Mouse (Mus musculus) erythroblast, adult 5-6 weeks (primary cell): ENCODE results near the gene Pdzrn3. TPM values are rescaled to one million over a fixed set of nuclear protein-coding genes. Genes with fewer than 3 reads are reported as not detected.

Source experiments
- ATAC-seq: replicated peaks from 2 replicates; pipeline ENCODE4 v1.8.0; 2016; ENCODE audit warnings: moderate number of reproducible peaks, mild to moderate bottlenecking, moderate TSS enrichment, inconsistent platforms; ENCODE audit not compliant: poor library complexity, low FRiP score, severe bottlenecking
- total RNA-seq, 2 experiments: library from RNA; stranded (forward) in 1 of 2; stranded (reverse) in 1 of 2; fragments of 150-400 nt in 1 of 2; fragments of 200-764, 138-1000 nt in 1 of 2; gene quantifications; 2 replicates each; pipeline versions ENCODE4 v1.2.3 to v1.2.4; 2015 to 2017; ENCODE audit warnings: low replicate concordance in 2 of 2

Pdzrn3 gene
- total RNA-seq (2015; ENCODE audit: low replicate concordance) (not detected in 2 replicates), total RNA-seq (2017; ENCODE audit: low replicate concordance) (not detected in 2 replicates)

DNA sequence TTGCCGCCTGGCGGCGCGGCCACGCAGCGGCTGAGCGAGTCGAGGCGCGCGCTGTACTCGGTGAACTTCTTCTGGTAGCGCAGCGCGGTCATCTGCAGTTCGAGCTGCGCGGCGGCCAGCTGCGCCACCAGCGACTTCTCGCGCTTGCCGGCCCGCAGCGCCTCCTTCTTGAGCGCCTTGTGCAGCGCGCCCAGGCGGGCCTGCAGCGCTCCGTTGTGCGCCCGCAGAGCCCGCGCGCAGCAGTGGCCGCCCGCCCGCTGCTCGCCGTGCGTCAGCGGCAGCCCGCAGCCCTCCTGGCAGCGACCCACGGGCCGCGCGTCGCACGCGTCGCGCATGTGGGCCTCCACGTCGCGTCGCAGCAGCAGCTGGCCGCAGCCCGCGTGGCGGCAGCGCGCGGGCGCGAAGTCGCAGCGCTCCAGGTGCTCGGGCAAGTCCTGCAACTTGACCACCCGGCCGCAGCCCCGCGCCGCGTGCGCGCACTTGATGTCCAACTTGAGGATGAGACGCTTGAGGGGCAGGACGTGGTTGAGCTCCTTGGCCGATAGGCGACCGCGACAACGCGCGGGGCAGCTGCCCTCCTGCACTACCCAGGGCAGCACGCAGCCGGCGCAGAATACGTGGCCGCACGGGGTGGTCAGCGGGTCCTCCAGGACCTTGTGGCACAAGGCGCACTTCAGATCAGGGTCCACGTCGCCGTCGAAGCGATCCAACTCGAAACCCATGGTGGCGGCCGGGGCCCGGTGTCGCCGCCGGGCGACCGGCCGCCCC, at the start of gene Pdzrn3:
Gene Pdzrn3 (minus strand): TSS at position 731 of the 768 bp plus-strand sequence.
- no peak for ATAC-seq

DNA sequence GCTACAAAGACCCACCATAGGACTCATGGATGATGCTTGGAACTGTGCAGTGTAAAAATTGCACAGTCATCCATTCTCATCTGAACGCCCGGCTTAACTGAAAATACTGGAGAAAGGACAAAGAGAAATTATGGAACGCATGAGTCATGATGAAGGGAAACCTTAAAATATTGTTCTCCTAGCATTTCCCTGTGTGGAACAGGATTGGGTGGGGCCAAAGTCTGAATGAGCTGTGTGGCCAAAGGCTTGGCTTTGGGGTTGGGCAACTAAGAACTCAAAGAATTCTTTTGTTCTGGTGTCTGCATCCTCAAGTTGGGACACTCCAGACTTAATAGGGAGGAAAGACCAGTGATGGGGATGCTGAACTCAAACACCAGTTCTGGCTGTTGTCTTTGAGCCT, 49.6 kb upstream of the Pdzrn3 start:
- ATAC-seq, result no peak

GRCm38 (mm10) chr6:101426301-101426700, 48.6 kb upstream of the Pdzrn3 start:
- no peak for ATAC-seq

DNA sequence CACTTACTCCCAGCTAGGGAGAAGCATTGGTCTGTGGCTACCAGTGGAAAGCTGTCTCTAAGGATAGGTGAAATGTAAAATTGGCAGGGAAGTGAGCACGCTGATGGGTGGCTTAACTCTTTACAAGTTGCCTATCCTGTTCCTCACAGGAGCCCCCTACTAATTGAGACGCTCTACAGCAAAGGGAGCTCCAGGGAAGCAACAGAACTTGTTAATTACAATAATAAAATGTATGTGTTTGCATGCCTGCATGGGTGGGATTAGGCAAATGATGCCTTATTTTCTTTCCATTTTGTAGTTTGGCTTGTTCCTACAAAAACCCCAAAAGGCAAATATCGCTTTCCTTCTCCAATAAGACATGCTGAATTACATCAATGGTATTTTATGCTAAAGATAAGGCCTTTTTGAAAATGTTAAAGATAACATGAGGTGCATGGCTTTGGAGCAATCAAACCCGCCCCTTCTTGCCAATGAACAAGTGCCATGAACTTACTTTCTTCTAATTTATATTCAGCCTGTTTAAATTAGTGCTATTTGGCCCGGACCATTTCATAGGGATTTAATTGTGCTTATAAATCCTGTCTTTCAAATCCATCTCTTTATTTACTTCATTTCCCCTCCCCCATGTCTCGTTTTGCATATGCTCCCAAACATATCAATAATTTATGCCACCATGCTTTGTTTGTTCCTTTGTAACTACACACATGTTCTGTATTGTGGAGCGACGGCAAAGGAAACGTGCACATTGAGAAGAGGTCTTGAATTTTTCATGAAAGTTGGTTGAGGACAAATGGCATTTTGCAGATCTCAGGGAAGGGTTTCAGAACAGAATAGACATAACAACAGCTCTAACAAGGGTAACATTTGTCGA, 44.6 kb upstream of the Pdzrn3 start:
- ATAC-seq, result no peak

- ATAC-seq, result no peak
Observed at GRCm38 (mm10) chr6:101418213-101418612, 40.5 kb upstream of the Pdzrn3 start.

DNA sequence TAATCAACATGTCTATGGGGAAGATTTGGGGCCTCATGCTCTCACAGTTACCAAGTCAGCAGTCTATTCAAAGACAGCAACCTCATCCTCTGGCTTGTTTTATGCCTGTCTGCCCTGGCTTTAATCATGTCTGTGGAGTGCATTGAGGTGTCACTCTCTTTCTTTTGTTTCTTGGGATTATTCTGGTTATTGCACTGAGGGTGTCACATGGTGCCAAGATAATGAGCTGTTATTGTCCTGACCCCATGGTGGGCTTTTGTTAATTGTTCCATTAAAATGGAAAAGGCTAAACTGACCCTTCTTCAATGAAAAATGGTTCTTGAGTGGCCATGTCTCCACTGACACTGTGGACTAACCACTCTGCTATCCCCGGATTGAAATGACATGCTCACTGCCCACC, 34.0 kb upstream of the Pdzrn3 start:
- ATAC-seq, result no peak

DNA sequence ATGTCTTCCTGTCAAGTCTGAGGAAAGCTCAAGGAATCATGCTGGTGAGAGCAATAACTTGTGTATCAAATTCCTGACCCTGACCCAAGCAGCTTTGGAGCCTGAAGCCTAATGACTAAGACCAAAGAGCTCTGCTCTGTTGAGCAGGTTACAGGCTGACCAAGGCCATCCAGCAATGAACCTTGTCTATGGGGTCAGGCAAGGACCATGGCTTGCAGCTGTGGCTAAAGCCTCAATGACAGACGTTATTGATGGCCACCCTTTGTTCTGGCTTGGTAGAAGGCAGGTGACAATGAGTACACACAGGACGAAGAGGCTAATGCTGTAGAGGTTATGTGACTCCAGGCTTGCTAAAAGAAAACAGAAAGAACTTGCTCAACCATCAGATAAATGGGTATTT, 33.4 kb upstream of the Pdzrn3 start:
- ATAC-seq, result no peak

GRCm38 (mm10) chr6:101396711-101397110, 19.0 kb upstream of the Pdzrn3 start:
- no peak for ATAC-seq

GRCm38 (mm10) chr6:101395908-101396307, 18.2 kb upstream of the Pdzrn3 start:
- no peak for ATAC-seq

GRCm38 (mm10) chr6:101392801-101393117, 15.1 kb upstream of the Pdzrn3 start:
- no peak for ATAC-seq

GRCm38 (mm10) chr6:101392107-101392800, 14.6 kb upstream of the Pdzrn3 start:
- ATAC-seq, result no peak

DNA sequence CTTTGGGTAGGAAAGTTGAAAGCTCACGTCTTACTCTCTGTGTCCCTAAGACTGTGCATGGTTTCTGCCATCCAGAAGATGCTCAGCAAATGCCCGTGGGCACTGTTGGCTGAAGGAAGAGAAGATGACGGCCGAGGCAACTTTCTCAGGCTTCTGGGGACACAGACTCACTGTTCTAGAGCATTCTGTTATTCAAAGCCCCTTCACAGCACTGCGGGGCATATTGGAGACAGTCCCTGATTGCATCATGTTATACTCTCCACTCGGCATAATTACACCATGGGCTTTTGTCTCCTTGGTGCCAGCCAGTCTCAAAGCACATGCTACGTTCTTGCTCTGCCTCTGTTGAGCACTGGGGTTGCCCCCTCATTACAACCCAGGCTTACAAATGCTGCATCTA, 7.8 kb upstream of the Pdzrn3 start:
- ATAC-seq, result no peak

DNA sequence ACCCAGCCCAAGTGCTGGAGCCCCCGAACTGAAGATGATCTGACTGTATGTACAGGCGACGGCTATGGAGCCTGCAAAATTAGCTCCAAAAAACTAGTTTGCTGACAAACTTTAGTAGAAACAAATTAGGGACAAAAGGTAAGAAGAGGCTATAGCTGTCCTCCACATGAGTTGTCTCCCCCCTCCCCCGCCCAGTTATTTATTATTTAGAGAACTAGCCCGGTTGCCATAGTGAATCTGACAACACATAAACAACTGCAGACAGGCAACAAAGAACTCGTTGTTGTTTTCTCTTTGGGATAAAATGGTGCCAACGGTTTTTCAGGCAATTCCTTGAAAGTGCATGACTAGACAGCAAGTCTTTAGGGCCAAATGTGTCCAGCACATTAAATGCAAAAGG, 7.3 kb upstream of the Pdzrn3 start:
- no peak for ATAC-seq

DNA sequence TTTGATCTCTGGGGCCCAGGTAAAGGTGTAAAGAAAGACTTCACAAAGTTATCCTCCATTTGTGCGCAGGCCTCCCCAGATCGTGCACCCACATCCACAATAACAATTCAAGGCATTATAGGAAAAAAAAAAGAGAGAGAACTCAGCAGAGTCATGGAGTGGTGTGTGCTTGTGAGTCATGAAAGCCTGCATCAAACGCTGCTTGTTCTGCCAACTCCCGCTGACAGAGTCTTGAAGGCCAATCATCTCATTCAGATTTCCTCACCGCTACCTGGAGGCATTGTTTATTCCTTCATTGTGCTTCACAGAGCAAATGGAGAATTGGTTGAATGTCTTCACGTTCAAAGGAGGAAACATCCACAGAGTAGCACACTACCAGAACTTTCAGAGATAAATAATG, 6.8 kb upstream of the Pdzrn3 start:
- ATAC-seq, result no peak

- no peak for ATAC-seq
Observed at GRCm38 (mm10) chr6:101382891-101383290, 5.2 kb upstream of the Pdzrn3 start.

DNA sequence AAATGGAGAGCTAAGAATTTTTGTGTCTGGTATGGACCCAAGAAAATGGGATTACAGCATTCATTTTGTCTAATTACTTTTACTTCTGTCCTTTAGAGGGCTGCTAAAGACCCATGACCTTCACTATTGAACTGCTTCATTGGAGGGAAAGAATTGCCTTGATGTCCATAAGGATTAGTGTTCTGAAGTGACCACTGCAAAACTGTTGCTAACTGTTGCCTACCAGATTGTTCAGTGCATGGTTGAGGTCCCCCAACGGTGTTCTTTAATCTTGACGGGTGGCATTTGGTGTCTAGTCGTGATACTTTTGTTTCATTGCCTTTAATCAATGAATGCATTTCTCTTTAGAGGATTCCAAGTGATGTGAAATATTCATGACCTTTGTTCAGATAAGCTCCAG, 1.8 kb upstream of the Pdzrn3 start:
- no peak for ATAC-seq

DNA sequence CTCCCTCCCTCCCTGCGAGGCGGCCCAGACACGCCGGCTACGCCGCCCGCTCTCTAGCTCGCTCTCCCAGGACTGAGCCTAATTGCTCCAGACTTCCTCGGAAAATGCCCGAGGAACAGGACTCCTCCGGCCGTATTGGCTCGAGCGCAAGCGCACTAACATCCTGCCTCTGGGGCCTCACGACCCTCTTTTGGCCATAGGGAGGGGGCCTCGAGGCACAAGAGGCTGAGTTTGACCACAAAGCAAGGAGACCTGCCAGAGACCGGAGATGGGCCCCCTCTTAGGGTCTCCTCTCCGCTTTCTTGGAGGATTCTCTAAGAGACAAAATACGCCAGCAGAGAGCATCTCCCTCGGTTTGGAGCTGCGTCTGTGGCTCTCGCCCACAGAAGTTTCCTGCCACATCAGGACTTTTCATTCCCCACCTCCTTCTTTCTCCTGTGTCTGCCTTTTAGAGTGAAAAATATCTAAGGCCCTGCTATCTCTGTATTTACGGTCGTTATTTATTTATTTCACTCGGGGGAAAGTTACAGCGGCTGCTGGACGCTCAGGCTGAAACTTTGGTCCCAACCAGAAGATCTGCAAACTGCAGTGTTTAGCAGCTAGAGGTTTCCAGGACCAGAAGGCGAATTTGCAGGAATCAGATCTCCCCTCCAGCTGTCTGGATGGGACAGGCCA, 375 bp upstream of the Pdzrn3 start:
- no peak for ATAC-seq

DNA sequence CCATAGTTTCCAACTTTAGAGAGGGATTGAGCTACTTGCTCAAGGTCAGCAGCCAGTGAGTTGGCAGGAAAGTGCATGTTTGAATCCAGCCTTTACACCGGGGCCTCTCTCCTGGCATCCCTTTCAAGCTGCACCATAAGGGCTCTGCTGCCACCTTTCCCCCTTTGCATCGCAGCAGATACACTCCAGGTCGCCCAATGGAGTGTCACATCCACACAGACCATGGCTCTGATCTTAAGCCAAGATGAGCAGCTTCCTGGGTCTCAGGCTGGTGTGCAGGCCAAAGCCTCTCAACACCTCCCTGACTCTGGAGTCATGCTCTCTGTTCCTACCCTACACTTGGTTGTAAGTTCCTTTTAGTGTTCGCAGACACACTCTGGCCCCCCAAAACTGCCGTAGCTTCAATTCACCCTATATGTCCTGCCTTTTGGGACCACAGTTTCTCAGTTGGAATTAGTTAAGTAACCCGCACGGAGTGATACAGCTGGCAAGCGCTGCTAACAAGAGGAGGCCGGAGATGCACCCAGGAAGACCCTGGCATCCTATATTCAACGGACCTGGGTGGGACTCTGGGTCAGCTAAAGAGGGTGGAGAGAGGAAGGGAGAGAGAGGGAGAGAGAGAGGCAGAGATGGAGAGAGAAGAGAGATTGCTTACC, 1.1 kb downstream of the Pdzrn3 start:
- ATAC-seq, result no peak

DNA sequence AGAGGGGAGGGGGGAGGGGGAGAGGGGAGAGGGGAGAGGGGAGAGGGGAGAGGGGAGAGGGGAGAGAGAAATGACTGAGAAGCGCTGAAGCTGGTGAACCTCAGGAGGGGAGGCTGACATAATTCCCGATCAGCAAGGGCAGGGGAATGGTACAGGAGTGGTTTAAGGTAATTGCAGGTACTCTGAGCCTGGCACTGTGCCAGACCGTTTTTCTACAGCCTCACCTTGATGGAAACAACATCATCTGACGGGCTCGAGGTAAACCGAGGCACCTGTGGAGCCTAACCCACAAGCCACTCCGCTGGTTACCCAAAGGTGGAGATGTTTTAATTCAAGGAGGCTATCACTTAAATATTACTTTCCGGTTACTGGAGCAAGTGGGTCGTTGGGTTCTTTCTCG, 1.6 kb downstream of the Pdzrn3 start:
- ATAC-seq, result no peak

- ATAC-seq, result 0 out of 2 replicates have a peak, but pooled peaks have one; percentile 22
Observed at GRCm38 (mm10) chr6:101374721-101375120, 3.0 kb downstream of the Pdzrn3 start.
